Mouse (Mus musculus): ENCODE data around the gene Itga9.

GRCm38 (mm10) chr9:118688921-118689451 lies 82.5 kb downstream of the Itga9 start:
- no peak for TF ChIP-seq CTCF (IDR thresholded peaks at IDR 0.05; ENCODE audit: control insufficient read depth, insufficient read depth, insufficient replicate concordance, low read depth, low read length)
- TF ChIP-seq POLR2A (IDR thresholded peaks at IDR 0.05; ENCODE audit: control insufficient read depth, low read depth, low read length): no peak
